In genomic region chr11:32644010-32644409, GRCm38 (mm10) we compare ENCODE assay signal across 8 mouse cellular contexts. TPM values are rescaled to one million over a fixed set of nuclear protein-coding genes. Genes with fewer than 3 reads are reported as not detected.
DNase-seq lines count a peak whose midpoint lies in the region; ATAC-seq lines count a peak whose summit lies in the region.

No protein-coding gene starts in this region.

- peak overlapping the region; percentile 96 for H3K9ac ChIP-seq in forebrain, embryonic 11.5 days (ENCODE audit: low read length)
- peak overlapping the region; percentile 98 for H3K9ac ChIP-seq in liver, embryonic 12.5 days

- H3K36me3 ChIP-seq in forebrain, embryonic 11.5 days (ENCODE audit: control insufficient read depth, insufficient read depth, low read length): no peaks in the 10 kb centered on the region
- no peaks in the 10 kb centered on the region for H3K36me3 ChIP-seq in liver, embryonic 12.5 days

- H3K27ac ChIP-seq in forebrain, embryonic 11.5 days (ENCODE audit: low read depth, low read length): no peak overlapping the region
- H3K27ac ChIP-seq in liver, embryonic 12.5 days: peak overlapping the region; percentile 99

- no peaks in the 10 kb centered on the region for H3K9me3 ChIP-seq in forebrain, embryonic 11.5 days (ENCODE audit: control insufficient read depth, low read length)
- H3K9me3 ChIP-seq in liver, embryonic 12.5 days (replicated peaks): no peaks in the 10 kb centered on the region

- no peak for ATAC-seq in forebrain, embryonic 11.5 days (replicated peaks; ENCODE audit: low FRiP score)
- ATAC-seq in liver, embryonic 12.5 days: no peak

- no peaks in the 10 kb centered on the region for H3K4me1 ChIP-seq in forebrain, embryonic 11.5 days (replicated peaks; ENCODE audit: control insufficient read depth, insufficient read depth, low read length)
- peaks cover 59% of the 10 kb centered on the region for H3K4me1 ChIP-seq in liver, embryonic 12.5 days

- 64% methylated on average over 3 of the region's 3 CpGs for WGBS in forebrain, embryonic 11.5 days
- WGBS in liver, embryonic 12.5 days (ENCODE audit: insufficient replicate concordance): 24% methylated on average over 3 of the region's 3 CpGs

- no peaks in the 10 kb centered on the region for H3K27me3 ChIP-seq in forebrain, embryonic 11.5 days (ENCODE audit: control insufficient read depth, insufficient read depth, low read length)
- no peaks in the 10 kb centered on the region for H3K27me3 ChIP-seq in liver, embryonic 12.5 days (replicated peaks)

- H3K4me2 ChIP-seq in forebrain, embryonic 11.5 days (ENCODE audit: low read depth, low read length, severe bottlenecking): peak overlapping the region; percentile 47
- peak overlapping the region; percentile 85 for H3K4me2 ChIP-seq in liver, embryonic 12.5 days

- DNase-seq in adrenal gland, adult 2 months: peak; percentile 48
- no peak for DNase-seq in adrenal gland, adult 18-20 months (ENCODE audit: low spot score in 2 of 2)
- peak; percentile 57 for DNase-seq in 3T3-L1 (ENCODE audit: low read depth, low spot score)
- DNase-seq in forebrain, embryonic 11.5 days (ENCODE audit: low spot score): no peak
- DNase-seq in frontal cortex, postnatal 14 days (ENCODE audit: low spot score in 2 of 2): no peak
- no peak for DNase-seq in adrenal gland, postnatal 25 days
- no peak for DNase-seq in natural killer cell, adult 2 months (ENCODE audit: low spot score in 2 of 2)

- peak overlapping the region; percentile 99 for H3K4me3 ChIP-seq in forebrain, embryonic 11.5 days (ENCODE audit: low read depth, low read length)
- H3K4me3 ChIP-seq in liver, embryonic 12.5 days: peak overlapping the region; percentile 91

RNA-seq across cellular contexts. Expression of gene Fbxw11, which starts 1.5 kb away (rescaled TPM):
- 10 to 100 TPM; 85.2 to 98.2 TPM for total RNA-seq in adrenal gland, adult 2 months (2021)
- polyA plus RNA-seq in adrenal gland, adult 2 months (2012; rRNA removed): 45.9 and 57.8 TPM in 2 replicates
- 100 to 1,000 TPM in 1 of 2 experiments, 10 to 100 TPM in 1; 97.0 to 117 TPM for total RNA-seq in adrenal gland, adult 18-20 months (2021)
- 95.8 and 104 TPM in 2 replicates for polyA plus RNA-seq in forebrain, embryonic 11.5 days (2014; fragmentation: Nextera tagmentation; extraction: Ambion mirVana)
- 34.5 and 36.0 TPM in 2 replicates for polyA plus RNA-seq in liver, embryonic 12.5 days (2016; fragmentation: Nextera tagmentation; extraction: Ambion mirVana)
- total RNA-seq in adrenal gland, postnatal 25 days (2021): 87.7 and 113 TPM in 2 replicates

Comparison
In these comparisons a context has a peak if more than half of its experiments do, and no peak if none do; other contexts are left out.
1. DNase-seq: peak in adrenal gland, adult 2 months (single experiment) and 3T3-L1 (single experiment); none in adrenal gland, adult 18-20 months (0 of 2), forebrain, embryonic 11.5 days (single experiment), frontal cortex, postnatal 14 days (0 of 2), adrenal gland, postnatal 25 days (single experiment) and natural killer cell, adult 2 months (0 of 2).